Mouse (Mus musculus) midbrain, embryonic 15.5 days (tissue): ENCODE measurements around the gene Smg9. TPM values are rescaled to one million over a fixed set of nuclear protein-coding genes. Genes with fewer than 3 reads are reported as not detected.

Source experiments
- ATAC-seq: fragments of 200-750 bp; cut with Nextera tagmentation; replicated peaks from 2 replicates; pipeline ENCODE4 v1.8.0; 2017; ENCODE audit warnings: moderate TSS enrichment
- H3K27ac ChIP-seq: fragments of 300-500 bp; sonication (generic); 2 replicates; pipeline ENCODE4 v1.5.1; 2015; ENCODE audit warnings: mild to moderate bottlenecking, inconsistent platforms
- H3K27me3 ChIP-seq: fragments of 300-500 bp; sonication (generic); replicated peaks from 2 replicates; pipeline ENCODE4 v1.6.1; 2015; ENCODE audit warnings: inconsistent platforms
- H3K36me3 ChIP-seq: fragments of 300-500 bp; sonication (generic); replicated peaks from 2 replicates; pipeline ENCODE4 v1.6.1; 2015; ENCODE audit warnings: inconsistent platforms
- H3K4me1 ChIP-seq: fragments of 300-500 bp; sonication (generic); 2 replicates; pipeline ENCODE4 v1.6.1; 2015; ENCODE audit warnings: inconsistent platforms
- H3K4me2 ChIP-seq: fragments of 300-500 bp; sonication (generic); 2 replicates; pipeline ENCODE4 v1.6.1; 2015; ENCODE audit warnings: inconsistent platforms, mild to moderate bottlenecking, moderate library complexity
- H3K4me3 ChIP-seq: fragments of 300-500 bp; sonication (generic); 2 replicates; pipeline ENCODE4 v1.5.1; 2015; ENCODE audit warnings: mild to moderate bottlenecking, inconsistent platforms
- H3K9ac ChIP-seq: fragments of 300-500 bp; sonication (generic); 2 replicates; pipeline ENCODE4 v1.6.1; 2015; ENCODE audit warnings: mild to moderate bottlenecking, inconsistent platforms
- H3K9me3 ChIP-seq: fragments of 300-500 bp; sonication (generic); 2 replicates; pipeline ENCODE4 v1.6.1; 2016; ENCODE audit warnings: inconsistent platforms
- WGBS: fragments of 180-500 bp; shearing (Covaris S2); methylation state at CpG from one replicate; pipeline ENCODE4 v1.1.7; 2015; ENCODE audit warnings: mixed read lengths; 5-methylcytosine and 5-hydroxymethylcytosine counted together
- polyA plus RNA-seq: library from polyadenylated mRNA; unstranded; fragments of >200 nt; fragmentation: Nextera tagmentation; extraction: Ambion mirVana; gene quantifications from 2 replicates; pipeline ENCODE4 v1.2.1, GENCODE M21; 2015

Smg9 gene
- polyA plus RNA-seq, 1 experiment from 2014 or later = 40.3 TPM

- Histone ChIP-seq H3K4me2 (no peak overlapping the region), H3K27ac (no peak overlapping the region), H3K4me3 (no peak overlapping the region), H3K36me3 (no peaks in the 10 kb centered on the region), H3K9ac (no peak overlapping the region), H3K9me3 (no peaks in the 10 kb centered on the region), H3K4me1 (peaks cover 6% of the 10 kb centered on the region; the same call in 1 of the 2 replicates), H3K27me3 (peaks cover 4% of the 10 kb centered on the region; the same call in 1 of the 2 replicates)
- WGBS = 92% methylated on average over 7 of the region's 7 CpGs
- no peak for ATAC-seq
Measured at GRCm38 (mm10) chr7:24368946-24369345, 30.5 kb upstream of the Smg9 start.

GRCm38 (mm10) chr7:24369731-24370541 lies 29.5 kb upstream of the Smg9 start, which contains the start of gene Kcnn4:
Gene Kcnn4 (plus strand): TSS chr7:24370263.
- H3K4me3 ChIP-seq = no peak within 1 kb of the TSS
- no peak within 1 kb of the TSS for H3K27ac ChIP-seq
- no peaks in the 10 kb centered on the region for H3K27me3 ChIP-seq
- H3K4me1 ChIP-seq = peaks cover 6% of the 10 kb centered on the region; the same call in 1 of the 2 replicates
- H3K9ac ChIP-seq = no peak within 1 kb of the TSS
- no peak within 1 kb of the TSS for H3K4me2 ChIP-seq
- no peaks in the 10 kb centered on the region for H3K36me3 ChIP-seq
- H3K9me3 ChIP-seq = no peaks in the 10 kb centered on the region
- no peak for ATAC-seq
- WGBS = 49% methylated on average over 22 of the region's 23 CpGs

DNA sequence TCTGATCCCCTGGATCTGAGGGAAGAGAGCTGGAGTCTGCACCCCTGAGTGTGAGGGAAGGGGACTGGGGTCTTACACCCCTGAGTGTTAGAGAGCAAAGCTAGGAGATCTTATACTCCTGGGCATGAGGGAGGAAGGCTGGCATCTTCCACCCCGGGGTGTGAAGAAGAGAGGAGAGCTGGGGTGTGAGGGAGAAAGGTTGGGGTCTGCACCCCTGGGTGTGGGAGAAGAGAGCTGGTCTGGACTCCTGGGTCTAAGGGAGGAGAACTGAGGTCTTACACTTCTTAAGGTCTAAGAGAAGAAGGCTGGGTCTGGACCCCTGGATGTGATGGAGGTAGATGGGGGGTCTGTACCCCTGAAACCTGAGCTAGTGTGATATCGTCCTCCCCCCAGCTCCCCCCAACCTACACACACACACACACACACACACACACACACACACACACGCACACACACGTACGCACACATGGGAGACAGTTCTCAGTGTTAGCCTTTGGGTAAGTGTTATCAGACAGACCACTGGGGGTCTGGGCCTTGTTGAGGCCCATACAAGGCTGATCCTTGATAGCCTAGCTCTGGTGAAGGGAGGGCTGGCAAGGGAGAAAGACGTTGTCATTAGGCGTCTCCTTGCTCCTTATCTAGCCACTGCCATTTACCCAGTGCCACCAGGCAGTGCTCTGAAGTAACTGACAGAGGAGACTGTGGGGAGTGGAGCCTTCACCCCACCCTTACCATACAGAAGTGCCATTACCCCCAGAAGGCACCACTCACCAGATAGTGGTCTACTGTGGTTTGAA lies 28.2 kb upstream of the Smg9 start:
- H3K27ac ChIP-seq = no peak overlapping the region
- H3K4me3 ChIP-seq = no peak overlapping the region
- no peak overlapping the region for H3K9ac ChIP-seq
- no peaks in the 10 kb centered on the region for H3K9me3 ChIP-seq
- H3K4me1 ChIP-seq = peaks cover 6% of the 10 kb centered on the region; the same call in 1 of the 2 replicates
- no peak for ATAC-seq
- H3K4me2 ChIP-seq = no peak overlapping the region
- 81% methylated on average over 7 of the region's 7 CpGs for WGBS
- H3K36me3 ChIP-seq = no peaks in the 10 kb centered on the region
- no peaks in the 10 kb centered on the region for H3K27me3 ChIP-seq

- Histone ChIP-seq H3K36me3 (no peaks in the 10 kb centered on the region), H3K4me1 (peaks cover 6% of the 10 kb centered on the region; the same call in 1 of the 2 replicates), H3K27ac (no peak overlapping the region), H3K9ac (no peak overlapping the region), H3K4me3 (no peak overlapping the region), H3K27me3 (no peaks in the 10 kb centered on the region), H3K9me3 (no peaks in the 10 kb centered on the region), H3K4me2 (no peak overlapping the region)
- 66% methylated on average over 3 of the region's 3 CpGs for WGBS
- no peak for ATAC-seq
Measured at GRCm38 (mm10) chr7:24371809-24372145, 27.6 kb upstream of the Smg9 start.

DNA sequence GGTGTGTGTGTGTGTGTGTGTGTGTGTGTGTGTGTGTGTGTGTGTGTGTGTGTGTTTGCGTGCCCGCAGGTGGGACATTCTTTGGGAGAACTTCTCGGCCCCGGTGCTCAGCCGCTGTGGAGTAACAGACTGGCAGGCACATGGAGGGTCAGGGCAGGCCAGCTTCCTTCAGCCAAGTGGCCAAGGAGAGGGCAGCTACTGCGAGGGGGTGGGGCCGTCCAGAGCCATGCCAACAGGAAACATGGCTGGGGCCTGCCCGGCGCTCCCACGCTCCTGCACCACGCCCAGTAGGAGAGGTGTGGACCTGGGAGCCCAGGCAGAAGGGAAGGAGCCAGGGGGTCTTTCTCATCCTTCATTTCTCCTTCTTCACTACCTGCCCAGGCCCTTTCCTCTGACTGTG lies 27.1 kb upstream of the Smg9 start:
- Histone ChIP-seq H3K27ac (no peak overlapping the region), H3K27me3 (peaks cover 4% of the 10 kb centered on the region), H3K9me3 (no peaks in the 10 kb centered on the region), H3K36me3 (no peaks in the 10 kb centered on the region), H3K4me3 (no peak overlapping the region), H3K4me2 (no peak overlapping the region), H3K9ac (no peak overlapping the region), H3K4me1 (peaks cover 11% of the 10 kb centered on the region)
- WGBS = 92% methylated on average over 11 of the region's 11 CpGs
- no peak for ATAC-seq

DNA sequence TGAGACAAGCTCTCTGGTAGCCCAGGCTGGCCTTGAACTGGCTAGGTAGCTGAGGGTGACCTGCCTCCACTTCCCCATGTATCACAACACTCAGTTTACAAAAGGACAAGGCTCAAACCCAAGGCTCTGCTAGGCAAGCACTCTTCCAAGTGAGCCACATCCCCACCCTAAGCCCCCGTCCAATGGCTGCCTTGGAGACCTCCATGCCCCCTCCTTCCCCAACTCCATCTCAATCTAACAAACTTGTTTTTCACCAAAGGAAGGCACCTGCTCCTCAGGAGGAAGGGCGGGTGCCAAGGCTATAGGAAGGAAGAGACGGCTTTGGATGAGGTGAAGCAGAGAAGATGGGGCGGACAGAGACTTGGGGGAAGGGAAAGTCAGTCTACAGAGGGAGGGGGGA lies 26.6 kb upstream of the Smg9 start:
- Histone ChIP-seq H3K36me3 (no peaks in the 10 kb centered on the region), H3K4me2 (no peak overlapping the region), H3K27me3 (peaks cover 6% of the 10 kb centered on the region), H3K4me1 (peaks cover 13% of the 10 kb centered on the region), H3K9ac (no peak overlapping the region), H3K9me3 (no peaks in the 10 kb centered on the region), H3K27ac (no peak overlapping the region), H3K4me3 (no peak overlapping the region)
- 69% methylated on average over 4 of the region's 4 CpGs for WGBS
- ATAC-seq = no peak

DNA sequence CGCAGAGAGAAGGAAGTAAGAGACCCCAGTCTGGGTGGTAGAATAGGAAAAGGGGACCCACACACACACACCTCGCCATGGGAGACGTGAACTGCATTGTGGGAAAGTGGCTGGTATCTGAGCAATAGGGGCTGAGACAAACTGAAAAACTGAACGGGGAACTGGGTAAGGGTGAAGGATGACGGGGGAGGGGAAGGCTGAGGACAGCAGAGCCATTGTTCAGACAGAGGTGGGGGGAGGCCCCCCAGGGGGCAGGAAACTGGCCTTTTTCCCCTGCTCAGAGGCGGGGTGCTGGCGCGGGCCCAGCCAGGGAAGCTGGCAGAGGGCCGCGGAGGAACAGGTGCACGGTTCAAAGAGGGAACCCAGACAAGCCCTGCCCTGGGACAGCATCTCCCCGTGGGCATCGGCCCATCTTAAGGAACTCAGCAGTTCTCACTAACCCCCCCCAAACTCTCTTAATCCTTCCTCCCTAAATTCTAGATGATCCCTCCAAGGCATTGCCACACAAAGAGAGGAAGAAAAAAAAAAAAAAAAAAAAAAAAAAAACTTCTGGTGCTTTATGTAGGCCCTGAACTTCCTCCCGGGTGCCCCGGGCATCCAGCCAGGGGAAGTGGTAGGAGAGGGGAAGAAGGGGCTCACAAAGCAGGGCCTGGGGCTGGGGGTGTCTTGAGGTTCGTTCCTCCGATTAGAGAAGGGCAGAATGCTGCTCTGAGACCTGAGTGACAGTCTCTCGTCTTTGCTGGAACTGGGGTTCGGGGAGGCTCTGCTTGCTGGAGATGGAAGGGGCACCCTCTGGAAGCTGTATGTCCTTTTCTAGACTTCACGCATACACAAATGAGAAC lies 25.7 kb upstream of the Smg9 start:
- Histone ChIP-seq H3K4me2 (0 out of 2 replicates have a peak overlapping the region, but pooled peaks have one; percentile 10), H3K27me3 (peaks cover 6% of the 10 kb centered on the region), H3K9ac (no peak overlapping the region), H3K9me3 (no peaks in the 10 kb centered on the region), H3K36me3 (no peaks in the 10 kb centered on the region), H3K27ac (peak overlapping the region; percentile 62), H3K4me1 (peaks cover 13% of the 10 kb centered on the region), H3K4me3 (no peak overlapping the region)
- WGBS = 34% methylated on average over 17 of the region's 20 CpGs
- ATAC-seq = peak; percentile 53

- ATAC-seq = no peak
- no peak overlapping the region for H3K4me3 ChIP-seq
- H3K36me3 ChIP-seq = no peaks in the 10 kb centered on the region
- no peak overlapping the region for H3K4me2 ChIP-seq
- H3K9ac ChIP-seq = no peak overlapping the region
- H3K27ac ChIP-seq = no peak overlapping the region
- peaks cover 13% of the 10 kb centered on the region for H3K4me1 ChIP-seq
- no peaks in the 10 kb centered on the region for H3K9me3 ChIP-seq
- peaks cover 6% of the 10 kb centered on the region for H3K27me3 ChIP-seq
- 91% methylated on average over 8 of the region's 8 CpGs for WGBS
Measured at GRCm38 (mm10) chr7:24376456-24376855, 23.0 kb upstream of the Smg9 start.

DNA sequence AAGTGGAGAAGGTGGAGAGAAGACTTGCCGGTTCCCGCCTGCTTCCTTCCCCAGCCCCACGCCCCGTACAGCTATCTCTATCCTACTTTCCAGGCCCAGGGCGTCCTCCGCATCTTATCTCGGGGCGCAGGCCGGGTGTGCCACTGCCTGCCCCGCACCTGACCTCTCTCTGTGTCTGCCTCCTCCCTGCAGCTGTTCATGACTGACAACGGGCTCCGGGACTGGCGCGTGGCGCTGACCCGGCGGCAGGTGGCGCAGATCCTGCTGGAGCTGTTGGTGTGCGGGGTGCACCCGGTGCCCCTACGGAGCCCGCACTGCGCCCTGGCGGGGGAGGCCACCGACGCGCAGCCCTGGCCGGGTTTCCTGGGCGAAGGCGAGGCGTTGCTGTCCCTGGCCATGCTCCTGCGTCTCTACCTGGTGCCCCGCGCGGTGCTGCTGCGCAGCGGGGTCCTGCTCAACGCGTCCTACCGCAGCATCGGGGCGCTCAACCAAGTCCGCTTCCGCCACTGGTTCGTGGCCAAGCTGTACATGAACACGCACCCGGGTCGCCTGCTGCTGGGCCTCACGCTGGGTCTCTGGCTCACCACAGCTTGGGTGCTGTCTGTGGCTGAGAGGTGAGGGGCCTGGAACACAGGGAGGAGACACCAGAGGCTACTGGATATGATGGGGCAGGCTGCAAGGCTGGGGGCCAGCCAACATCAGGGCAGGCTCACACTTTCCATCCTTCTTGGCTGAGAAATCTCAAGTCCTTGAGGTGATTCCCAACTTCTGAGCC lies 22.1 kb upstream of the Smg9 start:
- no peak for ATAC-seq
- Histone ChIP-seq H3K9ac (no peak overlapping the region), H3K27ac (no peak overlapping the region)

DNA sequence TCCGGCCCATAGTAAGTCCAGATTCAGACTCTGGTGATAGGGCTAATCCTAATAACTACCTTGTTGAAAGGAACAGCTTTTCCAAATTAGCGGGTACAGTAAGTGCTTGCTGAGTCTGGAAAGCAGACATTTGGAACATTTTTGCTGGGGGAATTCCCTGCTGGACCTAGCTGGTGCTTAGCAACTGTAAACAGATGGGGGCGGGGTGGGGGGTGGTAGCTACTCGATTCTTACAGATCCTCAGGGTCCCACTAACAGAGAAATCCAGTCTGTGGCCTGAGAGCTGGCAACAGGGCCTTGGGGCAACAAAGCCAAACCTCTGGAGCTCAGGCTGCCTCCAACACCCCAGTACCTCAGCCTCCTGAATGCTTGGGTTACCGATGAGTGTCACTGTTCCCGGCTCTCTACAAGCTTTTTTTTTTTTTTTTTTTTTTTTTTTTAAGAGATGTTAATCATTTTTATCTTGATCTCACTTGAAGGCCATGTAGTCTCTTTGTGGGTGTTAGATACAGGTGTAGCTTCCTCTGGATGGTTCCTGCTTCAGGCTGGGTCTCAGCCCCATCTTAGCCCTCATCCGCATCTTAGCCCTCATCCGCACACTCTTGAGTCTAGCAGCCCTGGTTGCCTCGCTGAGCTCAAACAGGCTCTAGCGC lies 21.2 kb upstream of the Smg9 start:
- no peaks in the 10 kb centered on the region for H3K9me3 ChIP-seq
- 73% methylated on average over 10 of the region's 10 CpGs for WGBS
- H3K27ac ChIP-seq = no peak overlapping the region
- no peaks in the 10 kb centered on the region for H3K36me3 ChIP-seq
- H3K4me3 ChIP-seq = no peak overlapping the region
- H3K9ac ChIP-seq = no peak overlapping the region
- ATAC-seq = no peak
- H3K4me2 ChIP-seq = no peak overlapping the region
- H3K27me3 ChIP-seq = peaks cover 6% of the 10 kb centered on the region
- H3K4me1 ChIP-seq = peaks cover 13% of the 10 kb centered on the region

More for the DNA sequence above, 22.1 kb upstream of the Smg9 start:
- Histone ChIP-seq H3K4me2 (peak overlapping the region; percentile 48), H3K9me3 (no peaks in the 10 kb centered on the region), H3K36me3 (no peaks in the 10 kb centered on the region), H3K4me3 (peak overlapping the region; percentile 25), H3K27me3 (peaks cover 6% of the 10 kb centered on the region), H3K4me1 (peaks cover 13% of the 10 kb centered on the region)
- WGBS = 7% methylated on average over 49 of the region's 49 CpGs

DNA sequence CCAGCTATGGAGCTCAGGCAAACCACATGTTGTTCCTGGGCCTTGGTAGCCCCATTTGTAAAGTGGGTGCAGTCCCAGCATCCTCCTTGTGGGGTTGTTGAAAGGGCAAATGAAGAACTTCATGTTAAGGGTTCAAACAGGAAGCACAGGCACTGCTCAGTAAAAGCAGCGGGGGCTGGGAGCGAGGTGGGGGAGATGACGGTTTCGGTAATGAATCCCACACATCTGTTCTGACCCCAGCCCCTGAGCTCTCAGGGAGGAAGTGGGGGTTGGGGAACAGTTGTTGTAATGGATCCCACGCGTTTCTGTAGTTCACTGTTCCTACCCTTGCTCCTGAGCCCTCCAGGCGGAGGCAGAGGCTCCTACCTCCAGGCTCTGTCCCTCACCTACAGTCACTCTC lies 19.5 kb upstream of the Smg9 start:
- Histone ChIP-seq H3K27ac (no peak overlapping the region), H3K9ac (no peak overlapping the region), H3K4me3 (no peak overlapping the region), H3K4me1 (peaks cover 7% of the 10 kb centered on the region), H3K9me3 (no peaks in the 10 kb centered on the region), H3K27me3 (peaks cover 6% of the 10 kb centered on the region), H3K4me2 (no peak overlapping the region), H3K36me3 (no peaks in the 10 kb centered on the region)
- WGBS = 74% methylated on average over 7 of the region's 7 CpGs
- no peak for ATAC-seq
